Mouse (Mus musculus) inflammation-experienced regulatory T-cells, adult 6 months (primary cell): ENCODE results near the gene Mrps33. TPM values are rescaled to one million over a fixed set of nuclear protein-coding genes. Genes with fewer than 3 reads are reported as not detected.

Experiments used
- ATAC-seq: one replicate; pipeline ENCODE4 v1.8.0; 2017
- polyA plus RNA-seq, 3 experiments: library from polyadenylated mRNA; unstranded; fragments of 100-300 nt; shearing (Covaris generic); gene quantifications; one replicate each; pipeline ENCODE4 v1.2.1; 2017

Gene Mrps33
- polyA plus RNA-seq: 100 to 1,000 TPM; 158 to 249 (median 247) TPM

DNA sequence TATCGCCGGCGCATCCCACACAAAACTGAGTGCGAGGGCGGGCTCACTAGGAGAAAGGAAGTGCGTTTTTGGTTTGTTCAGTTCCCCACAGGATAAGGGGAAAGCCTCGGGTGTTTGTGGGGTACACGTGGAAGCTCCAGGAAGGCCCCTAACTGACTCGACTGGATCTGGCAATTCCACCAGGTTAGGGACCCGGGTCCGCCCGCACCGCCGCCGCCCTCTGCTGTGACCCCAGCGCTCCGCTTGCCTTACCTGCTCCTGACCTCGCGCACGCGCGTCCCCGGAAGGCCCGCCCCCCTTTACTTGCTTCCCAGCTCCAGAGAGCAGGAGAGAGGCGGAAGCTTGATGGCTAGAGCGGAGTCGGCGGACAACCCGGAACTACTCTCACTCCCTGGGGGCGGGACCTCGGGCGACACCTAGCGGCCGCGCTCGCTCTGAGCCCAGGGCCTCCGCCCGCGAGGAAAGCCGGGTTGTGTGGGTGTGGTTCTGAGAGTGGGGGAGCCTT lies at the start of gene Mrps33:
TSS of gene Mrps33 (minus strand) at position 377 of the 505 bp plus-strand sequence.
- peak; percentile 98 for ATAC-seq

DNA sequence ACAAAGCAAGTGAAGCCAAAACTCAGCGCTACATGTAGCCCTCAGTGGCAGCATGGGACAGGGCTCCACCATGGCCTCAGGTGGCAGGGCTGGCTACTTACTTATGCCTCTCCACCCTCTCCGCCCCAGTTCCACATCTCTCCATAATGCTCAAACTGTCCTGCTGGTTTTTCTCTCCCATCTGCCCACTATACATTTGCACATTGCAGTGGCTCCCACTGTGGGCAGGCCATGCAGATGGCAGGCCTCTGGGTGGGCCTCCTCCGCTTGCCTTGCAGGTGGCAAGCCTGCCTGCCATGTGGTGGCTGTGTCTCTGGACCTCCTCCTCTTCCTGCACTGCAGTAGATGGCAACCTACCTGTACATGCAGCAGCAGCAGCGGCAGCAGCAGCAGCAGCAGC lies 38.9 kb upstream of the Mrps33 start:
- no peak for ATAC-seq

DNA sequence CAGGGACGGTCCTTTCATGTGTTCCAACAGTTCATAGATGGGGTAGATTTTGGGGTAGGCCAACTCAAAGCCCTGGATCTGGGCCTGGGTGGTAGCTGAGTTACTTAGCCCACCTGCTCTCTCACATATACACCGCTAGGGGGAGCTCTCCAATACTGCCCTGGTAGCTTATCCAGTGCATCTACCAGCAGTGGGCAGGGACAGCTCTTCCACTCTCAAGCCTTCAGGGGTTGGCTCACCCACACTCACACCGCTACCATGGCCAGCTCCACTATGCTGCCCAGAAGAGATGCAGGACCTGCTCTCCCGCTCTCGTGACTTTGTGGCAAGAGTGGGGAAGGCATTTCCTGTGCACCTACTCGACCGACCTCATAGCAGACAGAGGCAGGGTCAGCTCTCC lies 38.0 kb upstream of the Mrps33 start:
- no peak for ATAC-seq

DNA sequence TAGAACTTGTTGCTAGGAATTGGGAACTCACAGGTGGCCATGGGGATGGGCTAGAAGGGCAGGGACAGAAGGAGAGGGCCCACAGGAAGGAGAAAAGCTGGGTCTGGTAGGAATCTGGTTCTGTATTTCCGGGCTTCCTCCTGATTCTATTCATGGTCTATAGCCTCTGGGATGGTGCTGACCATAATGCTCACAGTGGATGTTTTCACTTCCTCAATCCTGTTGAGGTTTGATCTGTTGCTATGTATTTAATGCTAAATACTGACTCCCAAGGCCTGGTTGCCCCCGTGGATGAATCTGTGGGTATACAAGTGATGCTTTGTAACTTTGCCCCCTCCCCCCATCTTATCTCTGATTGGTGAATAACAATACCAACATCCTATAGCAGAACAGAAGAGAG lies 36.8 kb upstream of the Mrps33 start:
- no peak for ATAC-seq

DNA sequence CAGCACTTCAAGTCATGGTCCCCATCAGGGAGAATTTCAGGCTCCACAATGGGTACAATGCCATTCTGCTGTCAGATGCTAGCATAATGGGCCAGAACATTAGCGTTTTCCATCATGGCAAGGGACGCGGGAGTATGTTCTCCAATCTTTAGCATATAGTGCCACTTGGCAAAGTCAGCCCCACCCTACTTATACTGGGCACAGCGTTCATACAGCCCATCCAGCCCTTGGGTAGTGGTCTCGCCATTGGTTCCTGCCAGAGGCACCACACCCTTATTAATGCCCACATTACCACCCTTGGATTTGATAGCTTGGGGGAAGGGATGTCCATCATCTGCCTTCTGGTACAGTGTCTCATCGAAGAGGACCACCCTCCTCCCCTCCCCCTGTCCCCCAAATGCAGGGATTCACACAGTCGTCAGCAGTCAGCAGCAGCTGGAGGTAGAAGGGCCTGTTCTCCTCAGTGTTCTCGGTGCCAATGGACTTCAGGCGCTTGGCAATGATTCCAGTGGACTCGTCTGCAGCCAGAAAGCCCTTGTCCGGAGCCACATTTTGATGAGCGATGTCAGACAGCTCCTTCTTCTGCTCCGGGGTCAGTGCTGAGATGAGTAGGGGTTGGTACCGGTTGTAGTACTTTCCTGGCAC lies 33.0 kb upstream of the Mrps33 start:
- no peak for ATAC-seq

DNA sequence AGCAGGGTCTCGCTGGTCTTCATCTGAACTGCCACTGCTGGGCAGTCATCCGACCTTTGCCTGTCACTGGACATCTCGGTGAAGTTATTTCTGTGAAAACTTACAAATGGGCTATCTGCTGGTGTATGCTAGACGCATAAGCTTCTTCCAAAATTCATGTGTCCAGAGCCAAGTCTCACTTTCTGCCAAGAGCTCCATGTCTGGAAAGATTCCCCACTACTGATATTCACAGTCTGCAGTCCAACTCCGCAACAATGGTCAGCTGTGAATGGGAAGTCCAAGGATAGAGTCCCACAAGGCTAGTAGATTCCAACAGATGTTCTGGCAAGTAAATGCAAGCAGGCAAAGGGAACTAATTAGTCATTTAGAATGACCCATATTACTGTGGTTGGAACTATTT lies 17.9 kb upstream of the Mrps33 start:
- no peak for ATAC-seq

DNA sequence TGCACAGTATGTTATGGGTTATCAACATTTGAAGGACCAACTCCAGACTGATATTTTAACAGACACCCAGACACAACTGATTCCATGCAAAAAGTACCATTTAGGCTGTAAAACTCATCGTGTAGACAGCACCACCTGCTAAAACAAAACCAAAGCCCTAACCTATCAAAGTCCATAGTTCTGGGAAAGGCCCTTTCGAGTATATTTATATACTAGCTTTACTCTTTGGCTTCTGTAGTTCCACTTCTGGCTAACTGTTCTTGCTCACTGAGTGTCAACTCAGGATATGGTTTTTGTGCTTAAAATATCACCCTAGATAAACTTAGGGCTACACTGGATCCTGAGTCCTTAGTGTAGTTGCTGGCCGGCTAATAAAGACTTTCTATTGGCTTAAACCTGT lies 10.5 kb upstream of the Mrps33 start:
- ATAC-seq: no peak

DNA sequence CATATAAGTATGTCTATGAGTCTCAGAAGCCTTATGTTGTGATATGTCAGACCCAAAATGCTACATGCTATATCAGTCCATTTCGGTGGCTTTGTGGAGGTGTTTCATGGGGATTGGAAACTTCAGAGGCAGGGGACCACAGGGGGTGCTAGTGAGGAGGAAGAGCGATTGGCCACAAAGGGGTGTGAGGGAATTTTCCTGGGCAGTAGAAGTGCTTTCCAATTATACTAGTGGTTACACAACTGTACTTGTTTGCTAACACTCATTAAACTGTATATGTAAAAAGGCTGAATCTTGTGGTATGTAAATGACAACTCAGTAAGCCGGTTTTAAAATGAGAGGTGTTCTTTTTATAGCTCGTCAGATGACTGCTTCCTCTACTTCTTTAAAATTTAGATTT lies 8.1 kb upstream of the Mrps33 start:
- ATAC-seq: no peak

DNA sequence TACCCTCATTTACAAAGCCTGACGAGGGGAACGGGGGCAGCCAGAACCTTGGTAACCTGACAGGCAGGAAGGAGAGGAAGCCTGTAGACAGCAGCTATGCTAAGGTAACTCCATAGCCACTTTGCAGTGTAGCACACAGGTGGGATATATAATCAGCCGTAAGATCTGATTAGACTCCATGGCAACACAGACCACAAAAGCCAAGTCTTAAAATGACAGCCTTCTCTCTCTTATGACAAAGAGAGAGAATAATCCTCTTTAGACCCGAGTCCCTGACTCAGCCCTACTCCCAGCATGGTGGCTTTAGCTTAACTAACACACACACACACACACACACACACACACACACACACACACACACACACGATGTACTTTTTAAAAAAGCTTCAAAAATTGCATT lies 2.3 kb downstream of the Mrps33 start:
- ATAC-seq: no peak

DNA sequence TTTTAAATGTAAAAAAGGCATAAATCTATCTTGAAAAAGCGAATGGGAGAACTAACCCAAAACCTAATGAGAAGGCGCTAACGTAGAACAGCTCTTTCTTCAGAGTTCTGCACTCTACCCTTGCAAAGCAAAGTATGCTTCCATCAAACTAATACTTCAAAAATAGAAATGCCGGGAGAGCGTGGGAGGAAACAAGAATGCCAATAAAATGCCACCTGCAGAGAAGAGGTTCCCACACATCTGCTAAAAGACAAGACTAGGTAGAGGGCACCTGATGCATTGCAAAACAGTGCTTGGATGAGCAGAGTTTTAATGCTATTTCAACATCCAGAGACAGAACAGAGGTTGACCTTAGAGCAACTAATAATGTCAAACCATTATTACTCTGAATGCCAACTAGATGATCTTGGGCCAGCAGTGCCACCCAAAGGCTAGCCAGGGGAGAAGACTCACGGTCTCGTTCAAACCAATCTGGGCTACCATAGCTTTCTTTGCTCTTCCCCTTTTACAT lies 3.7 kb downstream of the Mrps33 start:
- ATAC-seq: no peak

DNA sequence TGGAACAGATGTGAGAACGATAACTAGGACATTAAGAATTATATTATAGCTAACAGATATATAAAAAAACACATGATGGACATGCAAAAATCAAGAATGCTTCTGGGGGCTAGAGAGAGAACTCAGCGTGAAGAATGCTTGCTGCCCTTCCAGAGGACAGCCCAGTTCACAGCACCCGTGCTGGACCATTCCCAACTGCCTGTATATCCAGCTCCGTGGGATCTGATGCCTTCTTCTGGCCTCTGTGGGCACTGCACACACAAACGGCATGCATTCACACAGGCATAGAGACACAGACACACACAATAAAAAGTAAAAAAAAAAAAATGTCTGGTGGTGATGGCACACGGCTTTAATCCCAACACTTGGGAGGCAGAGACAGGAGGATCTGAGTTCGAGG lies 4.5 kb downstream of the Mrps33 start:
- no peak for ATAC-seq

DNA sequence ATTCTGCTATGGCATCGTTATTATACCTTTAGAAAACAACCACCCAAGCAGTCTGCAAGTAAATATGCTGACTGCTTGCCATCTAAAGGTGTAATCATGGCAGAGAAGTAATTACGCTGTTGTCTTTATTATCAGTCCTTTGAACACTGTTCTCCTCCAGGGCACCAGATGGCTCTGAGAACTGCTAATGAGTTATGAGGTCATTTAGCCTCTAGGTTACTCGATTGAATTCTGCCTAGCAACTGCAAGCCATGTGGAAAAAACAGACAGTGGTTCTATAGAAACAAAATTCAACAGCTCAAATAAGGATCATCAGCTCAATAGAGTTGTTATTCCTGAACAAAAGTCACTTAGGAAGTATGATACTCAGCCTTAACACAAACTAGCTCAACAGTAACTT lies 4.9 kb downstream of the Mrps33 start:
- ATAC-seq: no peak

DNA sequence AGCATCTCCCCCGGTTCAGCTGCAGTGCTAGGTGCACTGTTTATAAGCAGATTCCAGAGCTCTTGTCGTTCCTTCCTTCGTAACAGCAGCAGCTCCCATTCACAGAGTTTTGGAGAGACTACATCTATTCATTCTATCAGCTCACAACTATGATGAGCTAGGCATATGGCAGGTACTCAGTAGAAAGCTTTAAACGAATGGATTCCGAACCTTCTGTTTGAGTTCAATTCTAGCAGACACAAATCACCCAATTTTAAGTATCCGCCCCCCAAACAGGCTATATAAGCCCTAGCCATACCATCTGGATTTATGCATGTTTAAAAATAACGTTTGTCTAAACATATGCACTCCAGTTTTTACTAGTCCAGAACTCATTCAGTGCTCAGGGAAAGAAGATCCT lies 9.8 kb downstream of the Mrps33 start:
- no peak for ATAC-seq

DNA sequence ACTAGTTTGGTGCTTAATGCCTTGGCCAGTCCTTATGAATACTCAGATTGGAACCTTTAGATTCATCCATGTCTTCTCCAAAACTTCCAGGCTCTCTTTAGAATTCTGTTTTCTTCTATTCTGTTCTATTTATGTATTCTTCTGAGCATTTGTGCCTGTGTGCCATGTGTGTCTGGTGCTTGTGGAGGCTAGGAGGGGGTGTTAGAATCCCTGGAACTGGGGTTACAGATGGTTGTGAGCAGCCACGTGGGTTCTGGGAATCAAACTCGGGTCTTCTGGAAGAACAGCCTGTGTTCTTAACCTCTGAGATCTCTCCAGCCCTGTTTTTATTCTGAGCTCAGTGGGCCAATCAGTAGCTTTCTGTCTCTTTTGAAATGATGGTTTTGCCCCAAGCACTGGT lies 13.7 kb downstream of the Mrps33 start:
- no peak for ATAC-seq

DNA sequence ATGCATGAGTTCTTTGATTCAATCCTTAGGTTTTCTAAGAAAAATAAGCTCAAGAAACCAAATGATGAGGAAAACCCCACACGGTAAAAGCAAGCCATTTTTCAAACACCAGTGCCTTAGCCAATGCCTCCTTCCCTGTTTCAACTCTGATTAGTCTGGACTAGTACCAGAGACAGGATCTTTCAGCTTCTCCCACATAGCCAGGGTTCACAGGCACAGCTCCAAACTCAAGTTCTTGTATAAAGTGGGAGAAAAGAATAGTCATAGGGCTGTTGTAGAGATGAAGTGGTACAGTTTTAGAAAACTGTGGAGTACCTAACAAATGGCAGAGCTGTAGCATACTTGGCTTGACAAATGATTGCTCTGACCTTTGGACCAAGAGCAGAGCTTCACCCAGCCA lies 14.6 kb downstream of the Mrps33 start:
- ATAC-seq: no peak

DNA sequence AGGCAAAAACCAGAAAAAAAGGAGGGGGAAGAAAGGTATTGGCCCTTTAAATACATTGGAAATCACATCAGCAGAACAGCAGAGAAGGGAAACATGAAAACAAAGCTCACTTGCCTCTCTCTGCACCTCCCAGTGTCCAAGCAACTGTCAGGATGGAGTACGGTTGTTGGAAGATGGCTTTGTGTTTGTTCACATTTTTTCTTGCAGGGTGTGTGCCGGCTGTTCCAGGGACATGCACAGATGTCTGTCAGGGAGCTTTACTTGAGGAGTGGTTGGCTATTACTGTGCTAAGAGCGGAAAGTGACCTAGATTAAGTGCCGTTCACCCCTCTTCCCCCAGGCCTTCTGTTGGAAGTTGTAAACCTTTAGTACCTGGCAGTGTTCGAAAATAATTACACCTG lies 19.0 kb downstream of the Mrps33 start:
- ATAC-seq: no peak

DNA sequence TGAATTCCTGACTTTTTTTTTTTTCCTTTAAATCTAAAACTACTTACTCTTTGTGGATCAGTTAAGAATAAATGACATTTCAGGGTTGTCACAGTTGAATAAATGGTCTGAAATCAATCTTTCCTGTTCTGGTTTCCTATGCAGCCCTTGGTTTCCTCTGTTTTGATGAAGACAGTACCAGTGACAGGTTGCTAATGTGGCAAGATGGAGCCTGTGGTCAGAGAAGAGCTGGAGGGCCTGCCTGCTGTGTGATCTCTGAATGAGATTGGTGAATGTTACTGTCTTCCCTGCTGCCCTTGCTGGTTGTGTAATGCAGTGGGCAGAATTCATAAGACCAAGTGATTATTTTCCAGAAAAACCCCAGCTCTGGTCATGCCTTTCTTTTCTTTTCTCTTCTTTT lies 22.4 kb downstream of the Mrps33 start:
- ATAC-seq: no peak

DNA sequence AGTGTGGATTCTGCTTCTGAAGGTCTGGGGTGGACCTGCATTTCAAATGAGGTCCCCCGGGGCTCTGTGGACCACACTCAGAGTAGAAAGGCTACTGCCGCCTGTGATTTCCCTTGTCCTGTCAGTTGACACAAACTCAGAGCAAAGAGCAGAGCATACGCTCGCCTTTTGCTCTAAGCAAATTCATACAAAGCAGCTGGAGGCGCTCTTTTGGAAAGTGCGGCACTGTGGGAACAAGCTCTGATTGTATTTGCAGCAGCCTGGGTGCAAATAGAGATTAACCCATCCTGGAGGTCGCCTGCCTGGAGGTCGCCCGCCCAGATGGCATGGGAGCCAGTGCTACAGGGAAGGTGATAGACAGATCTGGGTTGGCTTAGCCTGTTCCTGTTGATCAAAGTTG lies 23.0 kb downstream of the Mrps33 start:
- ATAC-seq: no peak

DNA sequence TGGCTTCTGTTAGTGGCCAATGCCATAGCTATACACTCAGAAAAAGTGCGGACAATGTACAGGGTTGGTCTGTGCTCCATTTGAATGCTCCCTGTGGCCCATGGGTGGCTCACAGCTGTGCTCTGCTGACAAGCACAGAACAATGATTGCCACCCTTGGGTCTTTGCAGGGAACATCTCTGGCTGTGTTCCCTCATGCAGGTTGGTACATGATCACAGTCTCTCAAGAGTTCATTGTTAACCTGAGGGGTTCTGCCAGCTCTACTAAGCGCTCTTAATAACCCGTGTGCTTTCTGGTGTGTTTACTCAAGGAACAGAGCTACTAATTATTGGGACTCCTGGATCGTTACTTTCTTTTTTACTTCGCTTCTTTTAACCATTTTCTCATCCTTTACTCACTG lies 24.8 kb downstream of the Mrps33 start:
- no peak for ATAC-seq

DNA sequence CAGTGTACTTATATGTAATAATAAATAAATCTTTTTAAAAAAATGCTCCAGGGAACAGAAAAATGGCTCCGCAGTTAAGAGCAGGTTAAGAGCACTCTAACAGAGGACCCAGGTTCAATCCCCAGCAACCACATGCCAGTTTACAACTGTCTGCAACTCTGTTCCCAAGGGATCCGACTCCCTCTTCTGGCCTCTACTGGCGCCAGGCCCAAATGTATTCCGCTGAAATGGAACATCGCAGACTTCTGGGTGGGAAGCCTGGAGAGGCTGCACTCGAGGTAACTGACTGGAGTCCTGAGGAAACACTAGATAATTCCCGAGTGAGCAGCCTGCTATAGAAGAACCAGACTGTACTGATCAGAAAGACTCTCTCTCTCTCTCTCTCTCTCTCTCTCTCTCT lies 27.3 kb downstream of the Mrps33 start:
- no peak for ATAC-seq

DNA sequence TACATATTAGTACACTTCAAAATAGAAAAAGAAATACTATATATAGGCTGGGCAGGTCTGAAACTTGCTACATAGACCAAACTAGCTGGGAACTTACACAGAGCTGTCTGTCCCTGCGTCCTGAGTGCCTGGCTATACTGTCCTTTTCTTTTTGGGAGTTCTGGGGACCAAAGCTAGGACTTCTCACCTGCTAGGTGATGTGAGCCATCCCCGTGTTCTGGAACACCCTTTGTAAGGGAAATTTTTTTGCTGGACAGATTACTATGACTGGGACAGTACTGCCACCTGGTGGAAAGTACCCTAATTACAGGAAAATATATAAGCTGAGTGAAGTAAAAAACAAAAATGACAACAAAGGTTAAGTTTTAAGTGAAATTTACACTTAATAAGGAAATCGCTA lies 28.2 kb downstream of the Mrps33 start:
- peak; percentile 60 for ATAC-seq

DNA sequence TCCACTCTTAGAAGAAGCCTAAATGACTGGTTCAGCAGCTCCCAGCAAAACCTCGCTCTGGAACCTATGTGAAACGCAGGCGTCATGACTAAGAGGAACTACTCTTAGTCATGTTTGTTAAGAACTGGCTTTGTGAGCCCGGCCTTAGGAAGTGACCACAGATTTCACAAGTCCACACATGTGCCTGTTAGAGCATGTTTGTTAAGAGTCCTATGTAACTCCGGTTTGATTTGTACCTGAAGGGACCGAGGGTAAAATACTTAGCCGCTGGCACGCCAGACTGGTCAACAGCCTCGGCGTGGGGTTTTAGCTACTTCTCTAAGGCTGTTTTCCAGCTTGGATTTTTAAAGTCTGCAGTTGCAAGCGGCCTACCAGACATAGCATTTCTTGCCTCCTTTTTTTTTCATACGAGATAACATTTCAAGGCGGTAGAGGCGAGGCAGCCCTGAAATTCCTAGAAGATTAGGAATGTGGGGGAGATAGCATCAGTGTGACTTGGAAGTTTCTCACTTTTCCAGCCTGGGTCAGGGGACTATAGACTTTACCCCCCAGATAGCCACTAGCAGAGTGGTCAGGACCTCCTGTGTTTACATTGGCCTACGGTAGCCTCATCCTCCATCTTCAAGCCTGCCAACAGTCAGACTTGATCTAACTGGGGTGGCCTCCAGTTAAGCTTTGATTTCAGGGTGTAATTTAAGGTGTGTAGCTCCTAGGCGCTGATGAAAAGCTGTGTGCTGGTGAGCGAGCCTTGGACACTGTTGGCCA lies 28.8 kb downstream of the Mrps33 start:
- no peak for ATAC-seq

DNA sequence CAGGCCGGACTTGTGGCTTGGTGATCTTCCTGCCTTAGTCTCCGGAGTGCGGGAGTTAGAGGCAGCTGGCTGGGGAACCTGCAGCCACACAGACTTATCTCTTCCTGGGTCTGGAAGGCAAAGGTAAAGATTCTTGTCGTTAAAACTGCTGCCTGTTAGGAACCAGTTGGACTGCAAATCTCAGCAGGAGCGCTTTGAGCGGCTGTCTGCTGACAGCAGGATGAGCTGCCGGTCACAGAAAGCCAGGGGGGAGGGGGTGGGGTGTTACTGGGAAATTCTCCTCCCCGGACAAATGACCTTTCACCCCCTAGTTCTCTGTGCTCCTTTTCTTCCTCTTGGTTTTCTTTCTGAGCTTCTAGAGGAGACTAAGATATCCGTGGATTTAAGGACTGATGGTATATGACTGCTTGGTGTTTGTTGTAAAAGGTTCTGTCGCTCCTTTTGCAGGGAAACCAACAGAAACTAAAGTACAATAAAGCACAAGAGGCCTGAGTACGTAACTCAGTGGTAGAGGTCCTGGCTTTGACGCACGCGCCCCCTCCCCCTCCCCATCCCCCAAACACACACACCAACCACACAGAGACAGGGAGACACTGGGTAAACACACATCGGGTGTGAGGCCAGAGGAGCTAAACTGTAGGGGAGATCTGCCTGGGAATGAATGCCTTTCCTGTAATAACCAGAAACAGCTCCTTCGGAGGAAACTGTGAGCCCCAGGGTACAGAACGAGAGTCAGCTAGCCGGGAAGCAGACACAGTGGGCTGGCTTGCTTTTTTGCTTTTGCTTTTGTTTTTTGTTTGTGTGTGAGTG lies 29.7 kb downstream of the Mrps33 start:
- ATAC-seq: no peak
